Comparison of ENCODE assay signal across 25 mouse cellular contexts in the genomic region with DNA sequence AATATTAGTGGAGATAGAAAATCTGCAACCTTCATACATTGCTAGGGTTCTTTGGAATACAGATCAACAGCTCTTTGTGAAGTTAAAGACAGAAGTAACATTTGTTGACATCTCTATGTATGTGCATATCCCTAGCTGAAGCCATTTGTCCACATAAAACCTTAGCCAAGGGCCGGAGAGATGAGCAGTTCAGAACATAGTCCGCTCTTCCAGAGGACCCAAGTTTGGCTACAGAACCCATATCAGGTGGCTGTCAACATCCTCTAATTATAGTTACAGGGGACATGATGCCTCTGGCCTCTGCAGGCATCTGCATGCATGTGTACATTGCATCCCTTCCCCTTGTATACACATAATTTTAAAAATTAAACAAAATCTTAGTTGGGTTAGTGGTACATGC.
"Had no signal": no experiment of that assay in that cellular context is flagged by ENCODE, and none has a peak within 500 bp of the region (broad histone marks: within the 10 kb centered on the region; RNA-seq: fewer than 3 reads in every experiment).

No protein-coding gene starts in this region.

- ATAC-seq: forebrain, embryonic 15.5 days; forebrain, postnatal 0 days; hindbrain, postnatal 0 days; intestine, embryonic 16.5 days had no signal

- DNase-seq: forebrain, postnatal 0 days; gastrocnemius, postnatal 14 days; heart, adult 18-20 months; heart, postnatal 14 days; heart, postnatal 36 days; kidney, adult 11 months; kidney, adult 2 months; kidney, adult 9 months; kidney, postnatal 14 days; kidney, postnatal 36 days; layer of hippocampus, adult 9-11 months; layer of hippocampus, postnatal 36 days; left cerebral cortex, postnatal 4 days had no signal

- H3K9ac ChIP-seq: forebrain, embryonic 15.5 days; forebrain, postnatal 0 days; heart, embryonic 13.5 days; heart, embryonic 15.5 days; hindbrain, embryonic 13.5 days; hindbrain, embryonic 15.5 days; kidney, embryonic 15.5 days; limb, embryonic 13.5 days; limb, embryonic 15.5 days had no signal

- H3K27me3 ChIP-seq: forebrain, embryonic 15.5 days; heart, embryonic 13.5 days; heart, embryonic 15.5 days; hindbrain, embryonic 13.5 days; hindbrain, embryonic 15.5 days; kidney, embryonic 15.5 days; limb, embryonic 13.5 days; limb, embryonic 15.5 days had no signal

- H3K4me2 ChIP-seq: forebrain, embryonic 15.5 days; heart, embryonic 11.5 days; heart, embryonic 13.5 days; heart, embryonic 15.5 days; hindbrain, embryonic 13.5 days; hindbrain, embryonic 15.5 days; kidney, embryonic 15.5 days; limb, embryonic 13.5 days; limb, embryonic 15.5 days had no signal

- H3K4me3 ChIP-seq: forebrain, embryonic 15.5 days; heart, embryonic 13.5 days; heart, embryonic 15.5 days; hindbrain, embryonic 13.5 days; hindbrain, embryonic 15.5 days; kidney, embryonic 15.5 days; limb, embryonic 13.5 days; limb, embryonic 15.5 days had no signal

- H3K27ac ChIP-seq: forebrain, embryonic 15.5 days; heart, embryonic 13.5 days; heart, embryonic 15.5 days; hindbrain, embryonic 13.5 days; hindbrain, embryonic 15.5 days; hindbrain, postnatal 0 days; kidney, embryonic 15.5 days; kidney, postnatal 0 days; limb, embryonic 13.5 days; limb, embryonic 15.5 days had no signal

- H3K4me1 ChIP-seq: forebrain, embryonic 15.5 days; hindbrain, embryonic 13.5 days; hindbrain, embryonic 15.5 days; kidney, embryonic 15.5 days; limb, embryonic 13.5 days; limb, embryonic 15.5 days had no signal

- H3K9me3 ChIP-seq: forebrain, embryonic 15.5 days; heart, embryonic 13.5 days; heart, embryonic 15.5 days; hindbrain, embryonic 13.5 days; hindbrain, embryonic 15.5 days; kidney, embryonic 15.5 days; limb, embryonic 13.5 days; limb, embryonic 15.5 days had no signal
